Mouse (Mus musculus): ENCODE data around the gene Vmn1r137.
"Not testable (repeated sequence)": the region's sequence is repeated elsewhere in the genome, so short reads cannot be mapped to it uniquely, and the experiment has no call there.

Gene Vmn1r137

GRCm38 (mm10) chr7:21994287-21994686 lies at the start of gene Vmn1r137:
TSS of gene Vmn1r137 (plus strand) at chr7:21994587.
- in situ Hi-C loops (cut with MboI, MseI), result not testable (repeated sequence)

GRCm38 (mm10) chr7:22028797-22029196 lies 34.4 kb downstream of the Vmn1r137 start, which contains the start of gene Vmn1r138:
TSS of gene Vmn1r138 (minus strand) at chr7:22028897.
- in situ Hi-C loops (cut with MboI, MseI), result not testable (repeated sequence)
